Mouse (Mus musculus) lung, postnatal 0 days (tissue): Measurements from ENCODE around the gene Sh2d2a. TPM values are rescaled to one million over a fixed set of nuclear protein-coding genes. Genes with fewer than 3 reads are reported as not detected.

Source experiments
- ATAC-seq: fragments of 200-750 bp; cut with Nextera tagmentation; 2 replicates; pipeline ENCODE4 v1.8.0; 2017; ENCODE audit warnings: moderate library complexity
- DNase-seq: peaks from one replicate; pipeline ENCODE4 v3.0.0-alpha.2; 2016; ENCODE audit warnings: low spot score
- H3K27ac ChIP-seq: fragments of 300-500 bp; sonication (generic); 2 replicates; pipeline ENCODE4 v1.5.1; 2014; ENCODE audit warnings: antibody characterized with exemption, mild to moderate bottlenecking, low read length, mixed read lengths
- H3K27me3 ChIP-seq: fragments of 300-500 bp; sonication (generic); replicated peaks from 2 replicates; pipeline ENCODE4 v1.6.1; 2014; ENCODE audit warnings: low read length, mixed read lengths; ENCODE audit not compliant: insufficient read depth
- H3K36me3 ChIP-seq: fragments of 300-500 bp; sonication (generic); 2 replicates; pipeline ENCODE4 v1.6.1; 2014; ENCODE audit warnings: low read length, mixed read lengths; ENCODE audit not compliant: insufficient read depth
- H3K4me1 ChIP-seq: fragments of 300-500 bp; sonication (generic); 2 replicates; pipeline ENCODE4 v1.6.1; 2014; ENCODE audit warnings: antibody characterized with exemption, low read depth, low read length, mixed read lengths; ENCODE audit not compliant: insufficient read depth
- H3K4me2 ChIP-seq: fragments of 300-500 bp; sonication (generic); replicated peaks from 2 replicates; pipeline ENCODE4 v1.6.1; 2014; ENCODE audit warnings: low read depth, mild to moderate bottlenecking, low read length, moderate library complexity, mixed read lengths
- H3K4me3 ChIP-seq: fragments of 300-500 bp; sonication (generic); 2 replicates; pipeline ENCODE4 v1.5.1; 2014; ENCODE audit warnings: low read depth, low read length
- H3K9ac ChIP-seq: fragments of 300-500 bp; sonication (generic); replicated peaks from 2 replicates; pipeline ENCODE4 v1.6.1; 2014; ENCODE audit warnings: low read depth, mild to moderate bottlenecking
- H3K9me3 ChIP-seq: fragments of 300-500 bp; sonication (generic); 2 replicates; pipeline ENCODE4 v1.6.1; 2016; ENCODE audit warnings: low read length, mixed read lengths
- CTCF ChIP-seq: IDR thresholded peaks from 2 replicates; pipeline ENCODE4 v1.5.1; 2016; ENCODE audit warnings: antibody characterized with exemption, mild to moderate bottlenecking
- EP300 ChIP-seq: IDR thresholded peaks from 2 replicates; pipeline ENCODE4 v1.6.1; 2016; ENCODE audit warnings: antibody characterized with exemption, mild to moderate bottlenecking, control low read depth
- WGBS: fragments of 180-500 bp; shearing (Covaris S2); extraction: QIAGEN DNeasy Blood & Tissue Kit; methylation state at CpG from one replicate; pipeline ENCODE4 v1.1.7; 2014; 5-methylcytosine and 5-hydroxymethylcytosine counted together
- polyA plus RNA-seq: library from polyadenylated mRNA; unstranded; fragments of >200 nt; fragmentation: Nextera tagmentation; extraction: Ambion mirVana; gene quantifications from 2 replicates; pipeline ENCODE4 v1.2.1, GENCODE M21; 2015

Sh2d2a gene
- polyA plus RNA-seq, 1 experiment from 2014 or later, result 0.25 TPM

- Histone ChIP-seq H3K9me3 (no peaks in the 10 kb centered on the region), H3K4me2 (no peak overlapping the region), H3K4me3 (no peak overlapping the region), H3K27ac (no peak overlapping the region), H3K36me3 (no peaks in the 10 kb centered on the region), H3K9ac (no peak overlapping the region), H3K27me3 (no peaks in the 10 kb centered on the region), H3K4me1 (no peaks in the 10 kb centered on the region)
- no peak for ATAC-seq
- TF ChIP-seq EP300, result no peak
- no peak for TF ChIP-seq CTCF
- no peak for DNase-seq
- WGBS, result 76% methylated on average over 7 of the region's 7 CpGs
Observed at GRCm38 (mm10) chr3:87832109-87832859, 14.3 kb upstream of the Sh2d2a start.

- ATAC-seq, result no peak
- DNase-seq, result no peak
- no peak overlapping the region for H3K4me3 ChIP-seq
- TF ChIP-seq EP300, result no peak
- peak; percentile 29 for TF ChIP-seq CTCF
- 58% methylated on average over 5 of the region's 5 CpGs for WGBS
- no peak overlapping the region for H3K27ac ChIP-seq
- H3K36me3 ChIP-seq, result no peaks in the 10 kb centered on the region
- no peaks in the 10 kb centered on the region for H3K4me1 ChIP-seq
- no peak overlapping the region for H3K4me2 ChIP-seq
- H3K9ac ChIP-seq, result no peak overlapping the region
- no peaks in the 10 kb centered on the region for H3K9me3 ChIP-seq
- no peaks in the 10 kb centered on the region for H3K27me3 ChIP-seq
Observed at GRCm38 (mm10) chr3:87833482-87833881, 13.1 kb upstream of the Sh2d2a start.

- Histone ChIP-seq H3K4me1 (no peaks in the 10 kb centered on the region), H3K27ac (no peak overlapping the region), H3K4me3 (no peak overlapping the region), H3K9me3 (no peaks in the 10 kb centered on the region), H3K27me3 (no peaks in the 10 kb centered on the region), H3K4me2 (no peak overlapping the region), H3K9ac (no peak overlapping the region), H3K36me3 (no peaks in the 10 kb centered on the region)
- TF ChIP-seq CTCF, result peak; percentile 96
- no peak for TF ChIP-seq EP300
- ATAC-seq (0 out of 2 replicates have a peak, but pooled peaks have one; percentile 30), DNase-seq (peak; percentile 36)
- WGBS, result 3% methylated on average over 4 of the region's 4 CpGs
Observed at GRCm38 (mm10) chr3:87838622-87839021, 7.9 kb upstream of the Sh2d2a start.

DNA sequence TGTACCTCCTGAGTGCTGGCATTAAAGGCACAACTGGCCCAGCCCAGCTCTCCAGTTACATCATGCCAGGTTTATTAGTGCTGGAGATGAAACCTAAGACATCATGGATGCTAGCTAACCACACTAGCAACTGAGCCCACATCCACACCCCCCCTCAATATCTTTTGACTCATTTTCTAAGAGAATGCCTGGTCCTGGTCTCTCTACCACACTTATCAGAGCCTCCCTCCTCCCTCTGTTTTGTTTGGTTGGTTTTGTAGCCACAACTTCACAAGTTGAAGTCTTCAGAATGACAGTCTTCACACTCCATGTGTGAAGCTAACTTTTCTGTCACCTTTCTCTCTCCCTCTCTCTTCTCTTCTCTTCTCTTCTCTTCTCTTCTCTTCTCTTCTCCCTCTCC lies 5.7 kb upstream of the Sh2d2a start:
- no peak for TF ChIP-seq CTCF
- no peak for TF ChIP-seq EP300
- H3K4me1 ChIP-seq, result no peaks in the 10 kb centered on the region

GRCm38 (mm10) chr3:87844981-87845380 lies 1.6 kb upstream of the Sh2d2a start:
- Histone ChIP-seq H3K36me3 (no peaks in the 10 kb centered on the region), H3K9ac (no peak overlapping the region), H3K4me2 (no peak overlapping the region), H3K27ac (no peak overlapping the region), H3K4me1 (no peaks in the 10 kb centered on the region), H3K27me3 (no peaks in the 10 kb centered on the region), H3K9me3 (no peaks in the 10 kb centered on the region), H3K4me3 (no peak overlapping the region)
- DNase-seq, result no peak
- no peak for ATAC-seq
- WGBS, result 79% methylated on average over 4 of the region's 4 CpGs
- TF ChIP-seq EP300 (no peak), CTCF (no peak)

More for the DNA sequence above, 5.7 kb upstream of the Sh2d2a start:
- H3K27me3 ChIP-seq, result no peaks in the 10 kb centered on the region
- H3K27ac ChIP-seq, result no peak overlapping the region
- H3K36me3 ChIP-seq, result no peaks in the 10 kb centered on the region
- H3K9ac ChIP-seq, result no peak overlapping the region
- DNase-seq (no peak), ATAC-seq (no peak)
- H3K9me3 ChIP-seq, result no peaks in the 10 kb centered on the region
- no peak overlapping the region for H3K4me3 ChIP-seq
- H3K4me2 ChIP-seq, result no peak overlapping the region

- Histone ChIP-seq H3K9ac (no peak overlapping the region), H3K4me3 (no peak overlapping the region), H3K9me3 (no peaks in the 10 kb centered on the region), H3K27me3 (no peaks in the 10 kb centered on the region), H3K4me1 (no peaks in the 10 kb centered on the region), H3K4me2 (no peak overlapping the region), H3K36me3 (no peaks in the 10 kb centered on the region), H3K27ac (no peak overlapping the region)
- DNase-seq (no peak), ATAC-seq (no peak)
- TF ChIP-seq EP300 (no peak), CTCF (no peak)
- WGBS, result 68% methylated on average over 4 of the region's 4 CpGs
Observed at GRCm38 (mm10) chr3:87846186-87846585, 369 bp upstream of the Sh2d2a start.
